ENCODE assay signal across 12 mouse cellular contexts in genomic region chr19:10276483-10277144, GRCm38 (mm10). TPM values are rescaled to one million over a fixed set of nuclear protein-coding genes. Genes with fewer than 3 reads are reported as not detected.
DNase-seq lines count a peak whose midpoint lies in the region; ATAC-seq and TF ChIP-seq lines count a peak whose summit lies in the region.
"Had no signal": no experiment of that assay in that cellular context is flagged by ENCODE, and none has a peak within 500 bp of the region (broad histone marks: within the 10 kb centered on the region; RNA-seq: fewer than 3 reads in every experiment).

No protein-coding gene starts in this region.

- peak; percentile 39 for DNase-seq in kidney, adult 2 months
- no peak for DNase-seq in kidney, adult 18-20 months
- DNase-seq in right cerebral cortex, postnatal 10 days (ENCODE audit: low spot score in 2 of 2), result peak; percentile 56 to 66
- DNase-seq in right cerebral cortex, postnatal 36 days (ENCODE audit: low spot score in 2 of 2), result no peak
- DNase-seq in stomach, postnatal 0 days (ENCODE audit: low spot score), result no peak
- no peak for DNase-seq in frontal cortex, postnatal 14 days (ENCODE audit: low spot score in 2 of 2)
- no peak for DNase-seq in cerebellum, adult 11-12 months
- DNase-seq: adrenal gland, postnatal 14 days; thymus, postnatal 25 days had no signal

- no peak for TF ChIP-seq POLR2A in kidney, adult 2 months (IDR thresholded peaks at IDR 0.05; ENCODE audit: low read depth, low read length)

- no peak overlapping the region for H3K4me3 ChIP-seq in kidney, adult 2 months (ENCODE audit: insufficient read depth, low read depth, low read length)
- peak overlapping the region; percentile 2; the same call in 1 of the 2 replicates for H3K4me3 ChIP-seq in intestine, embryonic 15.5 days (replicated peaks)
- no peak overlapping the region for H3K4me3 ChIP-seq in stomach, postnatal 0 days (ENCODE audit: low read depth, low read length)
- H3K4me3 ChIP-seq: megakaryocyte, embryonic 14.5 days had no signal

- no peaks in the 10 kb centered on the region for H3K27me3 ChIP-seq in kidney, adult 2 months (replicated peaks; ENCODE audit: control insufficient read depth, insufficient read depth, low read length)
- no peaks in the 10 kb centered on the region for H3K27me3 ChIP-seq in intestine, embryonic 15.5 days (replicated peaks)
- H3K27me3 ChIP-seq in stomach, postnatal 0 days (ENCODE audit: control insufficient read depth, insufficient read depth, low read length), result no peaks in the 10 kb centered on the region

- TF ChIP-seq EP300 in stomach, postnatal 0 days (optimal IDR thresholded peaks at IDR 0.05), result no peak

- peak overlapping the region; percentile 64 for H3K27ac ChIP-seq in kidney, adult 2 months (ENCODE audit: insufficient read depth, low read depth, low read length)
- peak overlapping the region; percentile 96 for H3K27ac ChIP-seq in intestine, embryonic 15.5 days
- peak overlapping the region; percentile 80 for H3K27ac ChIP-seq in stomach, postnatal 0 days (replicated peaks)

- H3K36me3 ChIP-seq in kidney, adult 2 months (ENCODE audit: control insufficient read depth, insufficient read depth, low read length), result no peaks in the 10 kb centered on the region
- H3K36me3 ChIP-seq in intestine, embryonic 15.5 days, result no peaks in the 10 kb centered on the region
- H3K36me3 ChIP-seq in stomach, postnatal 0 days (ENCODE audit: control insufficient read depth, insufficient read depth, low read length), result no peaks in the 10 kb centered on the region
- H3K36me3 ChIP-seq: G1E had no signal

- ATAC-seq in intestine, embryonic 15.5 days, result no peak
- ATAC-seq in stomach, postnatal 0 days (ENCODE audit: low FRiP score, low TSS enrichment), result no peak

- no peak overlapping the region for H3K9ac ChIP-seq in intestine, embryonic 15.5 days
- H3K9ac ChIP-seq in stomach, postnatal 0 days (ENCODE audit: low read length), result no peak overlapping the region

- H3K4me1 ChIP-seq in kidney, adult 2 months (ENCODE audit: control insufficient read depth, insufficient read depth, low read length), result peaks cover 11% of the 10 kb centered on the region
- peaks cover 78% of the 10 kb centered on the region for H3K4me1 ChIP-seq in intestine, embryonic 15.5 days (replicated peaks)
- peaks cover 12% of the 10 kb centered on the region for H3K4me1 ChIP-seq in stomach, postnatal 0 days (replicated peaks; ENCODE audit: control insufficient read depth, insufficient read depth)

- 75% methylated on average over 12 of the region's 12 CpGs for WGBS in kidney, adult 2 months
- WGBS in intestine, embryonic 15.5 days, result 70% methylated on average over 12 of the region's 12 CpGs
- WGBS in stomach, postnatal 0 days, result 70% methylated on average over 12 of the region's 12 CpGs

- no peak for TF ChIP-seq CTCF in kidney, adult 2 months (conservative IDR thresholded peaks at IDR 0.05; ENCODE audit: insufficient read depth, insufficient read length, low read depth, low read length)
- TF ChIP-seq CTCF in stomach, postnatal 0 days (IDR thresholded peaks at IDR 0.05; ENCODE audit: low read depth), result no peak

- peak overlapping the region; percentile 47 for H3K4me2 ChIP-seq in intestine, embryonic 15.5 days (replicated peaks)
- no peak overlapping the region for H3K4me2 ChIP-seq in stomach, postnatal 0 days (replicated peaks; ENCODE audit: low read depth)

- no peaks in the 10 kb centered on the region for H3K9me3 ChIP-seq in intestine, embryonic 15.5 days
- H3K9me3 ChIP-seq in stomach, postnatal 0 days (ENCODE audit: control insufficient read depth, low read length), result no peaks in the 10 kb centered on the region
- H3K9me3 ChIP-seq: G1E; megakaryocyte, embryonic 14.5 days had no signal

RNA-seq across cellular contexts. Expression of gene Dagla, which starts 28.1 kb away (rescaled TPM):
- 7.0 and 8.2 TPM in 2 replicates for polyA plus RNA-seq in kidney, adult 2 months (2012; rRNA removed)
- 3.5 and 3.6 TPM in 2 replicates for polyA plus RNA-seq in intestine, embryonic 15.5 days (2015; fragmentation: Nextera tagmentation; extraction: Ambion mirVana)
- 1.3 and 1.7 TPM in 2 replicates for polyA plus RNA-seq in stomach, postnatal 0 days (2015; fragmentation: Nextera tagmentation; extraction: Ambion mirVana)
- polyA plus RNA-seq: G1E had no signal

RNA-seq across cellular contexts. Expression of gene Myrf, which starts 36.1 kb away (rescaled TPM):
- polyA plus RNA-seq in kidney, adult 2 months (2012; rRNA removed), result 18.8 and 24.5 TPM in 2 replicates
- polyA plus RNA-seq in intestine, embryonic 15.5 days (2015; fragmentation: Nextera tagmentation; extraction: Ambion mirVana), result 12.0 and 14.4 TPM in 2 replicates
- polyA plus RNA-seq in stomach, postnatal 0 days (2015; fragmentation: Nextera tagmentation; extraction: Ambion mirVana), result 9.6 and 10.7 TPM in 2 replicates
- polyA plus RNA-seq: G1E had no signal

Comparison
In these comparisons a context has a peak if more than half of its experiments do, and no peak if none do; other contexts are left out.
1. DNase-seq: peak in kidney, adult 2 months (single experiment) and right cerebral cortex, postnatal 10 days (2 of 2); none in kidney, adult 18-20 months (single experiment), right cerebral cortex, postnatal 36 days (0 of 2), stomach, postnatal 0 days (single experiment), frontal cortex, postnatal 14 days (0 of 2) and cerebellum, adult 11-12 months (single experiment).
2. Peak in every context shown above with its lines, with median percentiles within 50 percentile points of each other: H3K27ac ChIP-seq.